Mouse (Mus musculus): ENCODE data around the gene Wdr78.

The Wdr78 gene

DNA sequence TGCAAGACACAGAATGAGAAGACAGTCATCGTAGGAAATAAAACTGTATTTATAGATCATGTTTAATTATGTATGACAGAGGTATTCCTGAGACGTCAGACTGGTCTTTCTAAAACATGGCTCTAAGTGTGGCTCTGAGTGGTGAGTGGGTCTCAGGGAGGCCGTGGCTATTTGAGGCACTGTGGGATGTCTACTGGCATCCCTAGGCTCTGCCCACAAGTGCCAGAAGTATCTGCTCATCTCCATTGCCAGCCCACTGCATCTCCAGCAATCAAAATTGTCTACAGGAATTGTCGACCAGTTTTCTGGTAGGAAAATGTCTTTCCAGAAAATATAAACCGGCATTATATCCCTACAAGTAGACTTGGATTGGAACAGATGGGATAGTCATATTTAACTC lies 57.4 kb downstream of the Wdr78 start:
- DNase-seq (ENCODE audit: low read depth, low spot score): no peak

DNA sequence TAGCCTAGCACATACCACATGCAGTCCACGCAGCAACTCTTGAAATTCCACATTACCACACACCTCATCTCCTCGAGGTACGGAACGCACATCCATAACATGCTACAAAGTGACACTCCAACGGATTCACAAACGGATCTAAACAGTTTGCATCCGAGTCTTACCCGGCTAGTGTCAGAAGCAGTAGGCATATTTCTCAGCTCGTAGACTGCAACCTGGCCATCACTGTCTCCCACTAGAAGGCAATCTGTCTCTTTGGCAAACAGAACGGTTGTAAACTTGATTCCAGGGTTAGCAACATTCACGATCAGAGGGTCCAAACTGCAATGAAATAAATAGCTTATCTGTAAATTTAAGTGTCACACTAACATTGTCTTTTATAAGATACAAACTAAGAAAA lies 66.3 kb downstream of the Wdr78 start:
- no peak for DNase-seq (ENCODE audit: low read depth, low spot score)

DNA sequence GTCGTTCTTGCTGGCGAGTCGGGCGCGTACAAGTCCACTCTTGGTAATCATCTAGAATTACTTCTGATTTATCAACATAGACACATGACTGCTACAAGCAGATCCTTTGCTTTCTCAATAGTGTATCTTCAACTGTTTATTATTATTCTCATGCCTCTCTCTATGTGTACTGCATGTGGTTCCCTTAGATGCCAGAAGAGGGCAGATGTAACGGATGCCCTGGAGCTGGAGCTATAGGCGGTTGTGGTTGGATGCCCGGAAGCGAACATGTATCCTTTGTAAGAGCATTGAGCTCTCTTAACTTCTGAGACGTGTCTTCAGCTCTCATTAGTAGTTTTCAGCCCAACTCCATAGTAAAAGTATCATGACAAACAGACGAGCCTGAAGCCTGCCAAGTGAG lies 71.4 kb downstream of the Wdr78 start:
- DNase-seq (ENCODE audit: low read depth, low spot score): no peak

DNA sequence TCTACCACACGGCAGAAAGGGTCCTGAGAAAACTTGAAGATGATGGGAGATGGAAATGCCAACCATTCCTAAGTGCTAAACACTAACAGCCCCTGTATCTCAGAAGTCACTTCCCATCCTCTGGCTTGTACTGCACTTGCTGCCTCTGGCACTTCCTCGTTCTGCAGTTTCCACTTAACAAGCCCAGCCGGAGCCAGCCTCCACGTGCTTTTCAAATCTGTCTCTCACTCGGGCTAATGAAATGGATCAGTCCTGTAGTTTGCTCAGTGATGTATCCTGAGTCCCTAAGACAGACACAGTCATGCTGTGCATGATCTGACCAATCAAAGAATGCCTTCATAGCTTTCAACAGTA lies 74.5 kb downstream of the Wdr78 start:
- no peak for DNase-seq (ENCODE audit: low read depth, low spot score)

DNA sequence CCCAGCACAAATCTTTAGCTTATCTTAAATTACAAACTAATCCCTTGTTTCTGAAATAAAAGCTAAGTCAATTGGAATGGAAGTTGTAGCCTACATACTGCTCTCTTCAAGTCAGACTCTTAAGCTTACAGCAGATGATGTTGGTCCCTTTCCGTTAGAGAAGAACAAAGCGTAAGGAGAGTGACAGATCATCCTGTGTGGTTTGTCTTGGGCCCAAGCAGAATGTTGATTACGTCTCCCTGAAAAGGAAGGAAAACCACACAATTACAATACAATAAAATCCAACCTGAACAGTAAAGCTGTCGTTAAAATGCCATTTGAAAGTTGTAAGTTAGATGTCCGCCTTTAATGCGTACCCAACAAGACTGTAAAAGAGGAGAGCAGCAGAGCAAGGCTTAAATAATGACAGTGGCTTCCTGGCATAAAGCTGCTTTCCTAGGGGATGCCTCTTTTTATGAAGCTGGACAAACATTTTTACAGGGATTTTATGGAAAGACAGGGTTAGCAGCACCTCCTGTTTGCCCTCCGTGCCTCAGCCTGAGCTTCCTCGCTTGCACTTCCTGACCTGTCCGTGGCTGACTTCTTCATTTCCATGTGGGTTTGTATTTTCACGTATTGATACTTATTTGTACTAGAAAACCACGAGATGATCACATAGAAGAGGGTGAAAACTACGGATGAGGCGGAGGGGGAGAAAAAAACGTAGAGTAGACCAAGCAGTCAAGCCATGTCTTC lies 75.1 kb downstream of the Wdr78 start:
- no peak for DNase-seq (ENCODE audit: low read depth, low spot score)

DNA sequence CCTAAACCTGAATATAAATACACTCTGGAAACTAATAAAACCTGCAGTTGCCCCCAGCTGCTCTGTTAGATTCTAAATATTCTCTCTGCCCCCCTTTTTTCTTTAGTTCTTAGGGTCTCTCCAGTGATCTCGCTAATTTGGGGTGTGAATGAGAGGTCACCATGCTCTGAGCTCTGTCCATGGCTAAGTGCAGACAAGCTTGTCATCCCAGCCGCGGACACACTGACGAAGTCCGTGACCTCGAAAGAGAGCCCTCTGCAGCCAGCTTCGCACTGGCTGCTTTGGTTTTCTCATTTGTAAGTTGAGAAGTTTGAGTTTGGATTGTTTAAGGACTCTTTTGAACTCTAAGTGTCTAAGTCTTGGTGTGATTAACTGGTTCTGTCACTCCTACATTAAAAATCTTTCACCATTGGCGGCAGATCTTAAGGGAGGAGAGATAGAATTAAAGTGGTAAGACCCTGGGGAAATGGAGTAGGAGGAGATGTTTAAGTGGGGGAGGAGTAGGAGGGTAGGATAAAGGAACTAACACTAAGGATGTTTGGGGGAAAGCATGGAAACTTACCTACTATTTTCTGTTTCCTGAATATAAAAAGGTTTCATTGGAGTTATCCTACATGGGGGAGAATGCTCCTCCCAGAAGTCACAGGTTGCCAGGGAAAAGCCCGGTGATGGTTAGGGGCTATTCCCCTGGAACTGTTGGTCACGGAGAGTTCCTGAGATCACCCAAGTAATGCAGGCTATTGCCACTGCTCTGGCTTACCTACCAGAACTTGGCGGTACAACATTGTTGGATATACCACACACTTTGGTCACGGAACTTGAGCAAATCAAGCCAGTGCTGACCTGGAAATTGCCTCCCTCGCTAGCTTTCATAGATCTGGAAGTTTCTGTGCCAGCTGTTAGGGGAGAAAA lies 85.9 kb downstream of the Wdr78 start:
- no peak for DNase-seq (ENCODE audit: low read depth, low spot score)

DNA sequence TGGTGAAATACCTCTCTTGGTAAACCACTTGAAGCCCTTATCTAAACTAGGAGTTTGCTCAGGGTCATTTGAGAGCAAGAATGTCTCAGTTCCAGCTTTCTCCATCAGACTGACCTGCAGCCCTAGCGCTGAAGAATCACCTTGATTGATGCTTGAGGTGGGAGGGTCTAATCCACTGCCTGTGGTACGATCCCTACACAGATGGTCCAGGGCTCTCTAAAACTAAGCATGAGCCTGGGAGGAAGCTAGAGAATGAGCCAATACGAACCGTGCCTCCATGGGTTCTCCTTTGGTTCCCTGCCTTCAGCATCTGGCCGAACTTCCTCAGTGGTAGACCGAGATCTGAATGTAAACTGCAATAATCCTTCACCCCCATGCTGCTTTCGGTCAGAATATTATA lies 86.6 kb downstream of the Wdr78 start:
- no peak for DNase-seq (ENCODE audit: low read depth, low spot score)

DNA sequence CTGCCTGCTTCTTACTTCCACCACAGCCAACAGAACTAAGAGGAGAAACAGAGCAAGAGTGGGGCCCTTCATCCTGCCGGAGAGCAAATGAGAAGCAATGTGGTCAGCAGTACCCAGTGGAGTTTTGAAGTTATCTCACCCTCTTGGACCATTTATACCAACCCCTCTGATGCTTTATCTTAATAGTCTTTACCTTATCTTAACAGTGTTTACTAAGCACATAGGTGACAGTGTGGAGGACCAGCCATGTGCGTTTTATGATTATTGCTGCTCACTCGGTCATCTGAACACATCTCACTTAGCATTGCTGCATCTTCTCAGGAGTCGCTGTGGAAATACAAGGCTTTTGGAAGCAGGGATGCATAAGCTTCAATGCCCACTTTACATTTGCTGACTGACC lies 87.7 kb downstream of the Wdr78 start, which contains the start of gene Insl5:
Insl5 (minus strand) TSS at position 222 of the 400 bp plus-strand sequence.
- no peak for DNase-seq (ENCODE audit: low read depth, low spot score)

DNA sequence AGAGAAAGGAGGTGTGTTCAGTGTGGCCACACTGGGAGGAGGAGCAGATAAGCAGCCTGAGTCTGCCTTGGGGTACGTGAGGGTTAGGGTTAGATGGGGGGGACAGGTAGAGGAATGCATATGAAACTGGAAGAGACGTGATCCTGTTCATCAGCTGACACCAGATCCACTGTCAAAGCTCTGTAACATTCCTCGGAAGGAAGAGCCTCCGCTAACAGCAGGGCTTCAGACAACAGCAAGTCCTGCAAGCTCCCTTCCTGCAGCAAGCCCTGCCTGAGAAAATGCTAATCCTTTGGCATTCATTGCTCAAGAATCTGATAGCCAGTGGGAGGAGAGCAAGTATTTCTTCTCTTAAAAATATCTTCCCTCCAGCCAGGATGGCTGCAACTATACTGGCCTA lies 100.9 kb downstream of the Wdr78 start:
- no peak for DNase-seq (ENCODE audit: low read depth, low spot score)

DNA sequence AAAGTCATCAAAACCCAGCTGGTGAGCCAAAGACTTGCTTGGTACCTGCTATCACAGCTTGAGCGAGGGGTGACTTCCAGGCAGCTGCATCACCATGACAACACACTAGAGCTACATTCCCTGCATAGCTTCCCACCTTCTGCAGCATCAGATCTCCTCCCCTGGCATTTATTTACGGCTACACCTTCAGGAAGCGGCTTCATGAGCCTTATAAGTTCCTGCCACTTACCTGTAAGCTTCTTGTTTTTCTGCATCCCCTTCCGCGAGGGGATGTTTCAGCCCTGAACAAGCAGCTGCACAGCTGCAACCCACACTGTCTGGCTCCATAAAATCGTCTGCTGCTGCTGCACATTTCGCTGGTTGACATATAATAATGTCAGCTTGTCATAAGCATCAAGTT lies 102.5 kb downstream of the Wdr78 start:
- DNase-seq (ENCODE audit: low read depth, low spot score): no peak

DNA sequence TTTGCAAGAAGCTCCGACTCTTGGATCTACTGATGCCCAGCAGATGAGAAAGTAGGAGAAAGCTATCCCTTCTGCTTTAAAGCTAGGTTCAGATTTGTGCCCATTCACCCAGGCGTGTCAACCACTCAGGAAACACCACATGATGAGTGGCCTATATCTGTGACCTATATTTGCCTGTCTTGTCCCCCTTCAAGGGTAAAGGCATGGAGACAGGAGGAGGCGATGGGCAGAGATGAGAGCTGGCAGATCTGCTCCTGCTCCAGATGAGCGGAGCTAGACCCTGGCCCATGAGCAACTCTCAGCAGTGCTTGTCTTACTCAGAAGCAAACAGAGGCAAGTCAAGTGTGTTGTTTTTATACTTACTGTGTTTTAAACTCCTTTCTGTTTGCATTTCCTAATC lies 103.6 kb downstream of the Wdr78 start:
- DNase-seq (ENCODE audit: low read depth, low spot score): no peak

DNA sequence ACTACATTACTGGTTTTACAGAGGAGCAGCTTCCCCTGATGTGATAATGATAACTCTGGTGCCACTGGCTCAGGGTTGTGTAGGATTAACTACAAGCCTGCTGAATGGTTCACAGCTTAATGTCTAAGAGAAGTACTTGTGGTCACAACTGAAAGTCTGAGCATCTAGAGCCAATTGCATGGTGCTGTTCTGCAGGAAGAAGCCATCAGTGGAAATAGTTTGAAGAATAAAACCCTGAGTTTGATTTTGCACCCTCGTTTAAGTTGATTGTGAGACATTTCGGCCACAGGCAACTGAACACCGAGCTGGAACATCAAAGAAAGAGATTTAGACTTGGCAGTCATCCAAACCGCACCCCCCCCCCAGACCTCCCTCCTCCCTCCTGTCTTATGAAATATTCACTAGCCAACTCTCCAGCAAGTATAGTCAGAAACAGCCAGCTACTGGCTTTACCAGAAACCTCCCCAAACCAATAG lies 107.4 kb downstream of the Wdr78 start:
- DNase-seq (ENCODE audit: low read depth, low spot score): no peak

DNA sequence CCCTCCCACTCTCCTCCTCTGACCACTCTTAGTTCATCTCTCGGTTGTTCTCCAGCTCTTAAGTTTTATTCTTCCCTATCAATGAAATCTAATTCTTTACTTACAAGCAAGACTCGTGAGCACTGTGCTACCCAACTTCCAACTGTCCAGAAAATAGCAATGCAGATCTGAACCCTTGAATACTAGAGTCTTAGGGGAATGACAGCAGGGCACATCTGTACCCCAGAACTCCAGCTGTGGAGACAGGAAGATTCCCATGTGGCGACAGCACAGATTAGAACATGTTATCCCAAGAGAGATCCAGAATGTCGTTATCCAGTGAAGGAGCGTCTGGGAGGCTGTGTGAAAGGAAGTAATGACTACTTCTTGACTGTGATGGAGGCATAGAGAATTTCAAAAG lies 108.1 kb downstream of the Wdr78 start:
- no peak for DNase-seq (ENCODE audit: low read depth, low spot score)

DNA sequence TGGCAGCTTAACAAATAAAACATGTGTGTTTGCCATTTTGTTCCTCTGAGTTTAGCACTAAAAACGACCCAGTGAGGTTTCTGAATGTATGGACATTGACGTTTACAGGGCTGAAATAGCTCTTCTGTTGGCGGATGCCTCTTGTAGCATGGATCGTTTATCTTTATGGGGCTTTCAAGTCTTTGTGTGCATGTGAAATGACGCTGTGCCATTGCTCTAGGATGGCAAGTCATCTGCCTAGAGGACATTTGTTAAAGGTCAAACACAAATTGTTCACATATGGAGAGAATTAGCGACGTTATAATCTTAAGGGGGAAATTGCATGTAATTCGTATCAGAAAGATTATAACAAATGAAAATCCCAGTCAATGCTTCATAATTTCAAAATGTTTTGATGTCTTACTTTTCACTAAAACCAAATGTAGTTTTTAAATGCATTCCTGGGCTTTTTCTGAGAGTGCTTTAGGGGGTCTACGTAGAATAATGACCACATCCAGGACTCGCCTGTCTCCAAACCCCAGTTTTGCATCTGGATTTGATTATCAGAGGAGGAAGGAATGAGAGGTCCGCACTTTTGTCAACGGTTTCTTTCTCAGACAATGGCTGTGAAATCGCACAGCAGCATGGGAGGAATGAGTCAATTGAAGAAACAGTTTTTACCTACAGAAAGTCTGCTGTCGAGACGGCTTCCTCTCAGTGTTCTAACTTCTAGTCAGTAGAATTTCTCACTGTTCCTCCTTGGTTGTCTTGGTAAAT lies 109.0 kb downstream of the Wdr78 start:
- no peak for DNase-seq (ENCODE audit: low read depth, low spot score)

DNA sequence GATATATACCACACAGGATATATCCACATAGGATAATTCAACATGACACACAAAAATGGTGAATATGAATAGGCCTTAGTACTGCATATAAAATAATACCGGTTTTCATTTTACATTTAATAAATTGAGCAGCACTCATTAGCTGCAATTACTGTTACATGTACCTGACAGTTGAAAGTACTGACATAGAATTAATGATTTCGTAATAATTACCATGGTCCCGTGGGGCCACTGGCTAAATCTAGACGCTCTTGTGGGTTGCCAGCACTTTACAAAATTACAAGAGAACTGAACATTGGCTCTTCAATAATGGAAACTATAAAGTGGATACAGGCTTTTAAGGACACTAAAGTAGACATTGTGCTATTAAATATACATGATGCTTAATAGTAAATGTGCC lies 109.7 kb downstream of the Wdr78 start:
- no peak for DNase-seq (ENCODE audit: low read depth, low spot score)

DNA sequence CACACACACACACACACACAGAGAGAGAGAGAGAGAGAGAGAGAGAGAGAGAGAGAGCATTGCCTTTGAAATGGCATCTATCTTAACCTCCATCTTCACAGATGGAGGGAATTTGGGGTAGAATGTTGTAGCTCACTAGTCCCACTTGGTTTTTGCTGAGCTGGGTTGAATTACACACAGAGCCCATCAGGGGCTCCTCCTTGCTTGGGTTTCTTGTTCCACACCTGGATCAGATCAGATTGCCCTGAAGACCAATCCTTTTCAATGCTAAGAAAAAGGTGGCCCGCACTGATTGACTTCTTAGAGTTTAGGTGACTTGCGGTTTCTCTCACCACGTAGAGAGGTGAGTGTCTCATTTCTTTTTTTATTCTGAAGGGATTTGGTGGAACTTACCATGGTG lies 122.7 kb downstream of the Wdr78 start:
- no peak for DNase-seq (ENCODE audit: low read depth, low spot score)

DNA sequence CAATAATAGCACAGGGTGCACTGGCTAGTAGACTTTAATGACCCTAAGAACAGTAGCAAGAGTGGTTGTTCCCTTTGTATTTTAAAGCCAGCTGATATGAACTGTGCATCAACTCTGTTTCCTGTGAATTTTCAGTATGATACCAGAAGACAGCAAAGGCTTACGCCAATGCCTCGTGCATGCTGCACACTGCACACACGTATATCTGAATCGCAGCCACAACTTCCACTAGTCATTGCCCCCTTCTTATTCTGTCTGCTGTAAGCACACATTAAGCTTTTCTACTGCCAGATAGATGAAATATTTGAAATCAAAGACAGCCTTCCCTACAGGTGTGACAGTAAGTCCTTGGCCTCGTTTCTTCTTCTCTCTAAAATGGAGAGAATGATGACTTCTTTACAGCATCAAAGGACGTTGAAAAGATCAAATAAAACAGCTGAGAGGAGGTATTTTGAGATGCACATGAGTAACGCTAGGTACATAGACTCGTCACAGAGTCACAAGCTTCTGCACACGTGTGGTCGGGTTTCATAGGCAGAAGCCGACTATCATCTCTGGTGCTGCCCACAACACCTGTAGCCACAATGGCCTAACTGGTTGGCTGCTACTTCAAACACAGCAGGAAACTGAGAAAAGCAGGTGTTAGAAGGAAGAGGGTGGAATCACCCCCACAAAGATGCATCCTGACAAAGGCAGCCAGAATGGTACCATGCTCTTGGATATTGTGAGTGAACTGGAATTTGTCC lies 123.6 kb downstream of the Wdr78 start:
- DNase-seq (ENCODE audit: low read depth, low spot score): no peak

DNA sequence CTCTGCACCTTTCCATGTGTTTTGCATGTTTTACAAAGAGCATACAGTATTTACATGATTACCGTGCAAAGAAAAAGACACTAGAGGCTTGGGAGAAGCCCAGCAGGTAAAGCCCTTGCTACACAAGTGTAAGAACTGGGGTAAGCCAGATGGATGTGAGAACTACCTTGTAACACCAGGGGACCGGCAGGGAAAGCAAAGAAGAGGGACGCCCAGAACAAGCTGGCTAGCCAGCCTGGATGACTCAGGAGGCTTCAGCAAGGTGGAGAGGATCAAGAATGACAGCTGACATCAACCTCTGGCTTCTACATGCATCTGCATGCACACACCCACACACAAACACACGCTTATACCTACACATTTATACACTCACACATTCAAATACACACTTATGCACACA lies 124.3 kb downstream of the Wdr78 start:
- no peak for DNase-seq (ENCODE audit: low read depth, low spot score)

DNA sequence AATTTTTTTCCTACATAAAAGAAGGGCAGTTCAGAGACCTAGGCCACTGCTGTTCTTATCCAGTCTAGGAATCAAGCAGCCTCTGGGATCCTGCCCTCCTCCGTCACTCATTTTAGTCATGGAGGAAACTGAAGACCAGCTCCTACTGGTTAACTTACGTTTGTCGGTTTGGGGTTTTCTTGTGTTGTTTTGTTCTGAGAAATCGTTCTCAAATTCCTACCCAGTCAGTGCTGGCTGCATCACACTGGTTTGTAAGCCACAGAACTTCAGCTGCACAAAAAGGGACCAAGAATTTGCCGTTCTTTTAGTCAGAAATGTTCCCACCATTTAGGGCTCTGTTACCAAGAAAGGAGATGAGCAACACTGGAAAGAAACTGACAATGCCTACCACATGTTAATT lies 125.0 kb downstream of the Wdr78 start:
- no peak for DNase-seq (ENCODE audit: low read depth, low spot score)

DNA sequence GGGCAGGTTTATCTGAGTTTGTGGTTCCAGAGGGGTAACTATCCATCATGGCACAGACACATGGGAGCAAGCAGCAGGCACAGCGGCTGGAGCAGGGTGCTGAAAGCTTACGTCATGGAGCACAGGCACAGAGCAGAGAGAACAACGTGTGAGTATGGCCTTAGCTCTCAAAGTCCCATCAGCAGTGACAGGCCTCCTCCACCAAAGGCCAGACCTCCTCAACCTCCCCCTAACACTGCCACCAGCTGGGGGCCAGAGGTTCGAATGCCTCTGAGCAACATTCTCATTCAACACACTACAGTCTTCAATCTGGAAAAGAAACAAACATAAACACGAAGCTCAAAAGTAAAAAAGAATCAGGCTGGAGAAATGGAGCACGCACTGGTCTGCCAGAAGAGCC lies 125.8 kb downstream of the Wdr78 start:
- DNase-seq (ENCODE audit: low read depth, low spot score): no peak
